Comparison of ENCODE assay signal across 17 mouse cellular contexts in the genomic region with DNA sequence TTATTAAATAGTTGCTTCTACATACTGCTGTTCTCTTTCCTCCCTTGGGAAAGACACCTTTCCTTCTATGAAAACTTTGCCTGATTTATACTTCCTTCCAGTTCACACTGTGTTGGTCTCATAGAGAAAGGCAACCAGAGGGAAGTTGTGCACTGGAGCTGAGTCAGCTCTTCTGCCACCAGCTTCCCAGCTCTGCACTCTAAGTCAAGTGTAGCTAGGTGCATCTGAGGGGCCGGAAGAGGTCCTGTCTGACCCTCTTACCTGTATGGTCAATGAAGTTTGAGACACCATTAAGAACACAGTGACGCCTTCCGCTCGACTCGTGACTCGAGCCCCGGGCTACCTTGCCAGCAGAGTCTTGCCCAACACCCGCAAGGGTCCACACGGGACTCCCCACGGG.
"Had no signal": no experiment of that assay in that cellular context is flagged by ENCODE, and none has a peak within 500 bp of the region (broad histone marks: within the 10 kb centered on the region; RNA-seq: fewer than 3 reads in every experiment).

No protein-coding gene starts in this region.

- DNase-seq: gastrocnemius, adult 2 months; gastrocnemius, postnatal 10 days; gastrocnemius, postnatal 25 days; heart, adult 18-20 months; heart, postnatal 10 days; heart, postnatal 4 days; kidney, adult 18-20 months; kidney, adult 8-10 months; kidney, postnatal 10 days; kidney, postnatal 25 days; kidney, postnatal 4 days; left cerebral cortex, postnatal 4 days had no signal

- ATAC-seq: hindbrain, embryonic 16.5 days; inflammation-experienced regulatory T-cells, adult 6 months; intestine, embryonic 15.5 days; intestine, postnatal 0 days; liver, embryonic 12.5 days had no signal
